Mouse (Mus musculus): ENCODE results near the gene Tmtc1.

DNA sequence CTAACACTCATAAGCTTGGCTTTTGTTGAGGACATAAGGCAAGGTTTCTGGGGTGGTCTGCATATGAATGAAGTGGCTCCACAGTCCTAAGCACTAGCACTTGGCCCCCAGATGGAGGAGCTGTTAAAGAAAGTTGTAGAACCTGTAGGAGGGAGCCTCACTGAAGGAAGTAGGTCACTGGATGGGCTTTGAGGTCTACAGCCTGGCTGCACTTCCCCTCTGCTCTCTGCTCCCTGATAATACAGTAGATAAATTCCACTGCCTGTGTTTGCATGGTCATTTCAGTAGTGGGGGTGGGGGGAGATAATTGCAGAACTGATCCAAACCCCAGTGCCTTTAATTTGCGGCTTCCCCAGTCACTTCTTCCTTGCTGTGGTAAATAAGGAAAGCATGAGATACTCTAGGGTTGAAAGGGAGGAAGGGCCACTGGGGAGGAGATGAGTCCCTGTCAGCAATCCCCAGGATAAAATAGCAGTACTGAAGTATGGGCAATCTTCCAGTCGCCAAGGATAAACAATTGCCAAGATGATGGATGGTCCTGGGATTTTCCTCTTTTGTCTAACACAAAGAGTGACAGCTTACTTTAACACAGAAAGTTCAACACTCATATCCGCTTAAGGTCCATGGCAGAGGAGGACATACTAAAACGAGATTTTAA is 160.8 kb downstream of the Tmtc1 start:
- no peak for TF ChIP-seq TAL1 (IDR thresholded peaks at IDR 0.05; ENCODE audit: low read length)
- no peak for TF ChIP-seq GATA1 (IDR thresholded peaks at IDR 0.05; ENCODE audit: low read length)

All from erythroblast, embryonic 14.5 days (primary cell).